Mouse (Mus musculus) cerebellum, adult 18-20 months (tissue): ENCODE data around the gene Camkmt.

Experiments
- DNase-seq, 2 experiments: peaks; one replicate each; pipeline ENCODE4 v3.0.0; 2021

Camkmt gene

DNA sequence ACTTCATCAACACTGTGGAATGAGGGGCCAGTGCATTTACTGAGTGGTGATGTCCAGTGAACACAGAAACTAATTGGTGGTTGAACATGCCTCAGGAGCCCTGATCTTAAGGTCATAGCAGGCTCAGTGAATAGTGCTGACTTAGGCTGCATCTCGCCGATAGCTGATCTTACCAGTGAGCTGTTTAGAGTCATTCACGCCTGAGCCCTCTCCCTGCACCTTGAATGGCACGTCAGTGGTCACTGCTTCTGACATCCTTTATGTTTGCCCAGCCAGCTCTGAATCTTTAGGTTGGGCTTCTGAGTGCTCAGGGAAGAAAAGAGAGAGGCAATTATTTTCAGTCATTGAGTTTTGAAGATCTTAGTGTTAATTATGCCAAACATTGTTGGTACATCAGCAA lies 81.6 kb downstream of the Camkmt start:
- DNase-seq, result no peak

- no peak for DNase-seq
These were observed 86.9 kb downstream of the Camkmt start for GRCm38 (mm10) chr17:85177231-85177630.

GRCm38 (mm10) chr17:85180471-85181060 lies 90.2 kb downstream of the Camkmt start:
- DNase-seq, result no peak

- peak; percentile 82 to 86 for DNase-seq
These were observed 99.1 kb downstream of the Camkmt start for GRCm38 (mm10) chr17:85189227-85190127.

DNA sequence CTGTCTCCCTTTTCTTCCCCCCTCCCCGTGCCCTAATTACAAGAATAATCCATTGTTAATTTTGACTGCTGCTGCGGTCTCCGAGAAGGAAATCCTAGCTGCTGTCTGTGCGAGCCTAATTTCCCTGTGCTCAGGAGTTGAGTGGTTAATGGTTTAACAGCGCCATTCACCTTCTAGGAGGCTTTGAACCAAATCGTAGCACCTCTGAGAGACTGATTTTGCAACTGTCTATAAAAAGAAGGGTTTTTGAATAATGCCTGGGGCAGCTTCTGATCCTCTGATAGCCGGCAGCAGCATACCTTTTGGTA lies 99.7 kb downstream of the Camkmt start:
- no peak for DNase-seq

DNA sequence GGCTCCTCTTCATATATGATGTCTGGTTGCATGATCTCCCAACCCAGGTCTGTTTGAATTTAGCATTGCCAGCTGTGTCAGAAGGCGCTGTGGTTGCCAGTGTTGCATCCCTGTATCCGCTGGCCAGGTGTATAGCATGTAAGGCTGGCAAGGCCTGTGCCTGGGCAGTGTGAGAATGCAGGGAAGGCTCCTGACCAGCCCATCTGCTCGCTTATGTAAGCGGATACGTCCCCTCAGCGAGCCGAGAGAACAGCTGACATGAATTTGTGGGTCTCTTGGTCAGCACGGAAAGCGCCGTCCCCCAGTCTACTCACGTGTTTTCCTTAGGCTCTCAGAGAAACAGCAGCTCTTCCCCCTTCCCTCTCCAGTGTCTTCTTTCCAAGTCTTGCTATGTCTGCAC lies 102.9 kb downstream of the Camkmt start:
- no peak for DNase-seq

DNA sequence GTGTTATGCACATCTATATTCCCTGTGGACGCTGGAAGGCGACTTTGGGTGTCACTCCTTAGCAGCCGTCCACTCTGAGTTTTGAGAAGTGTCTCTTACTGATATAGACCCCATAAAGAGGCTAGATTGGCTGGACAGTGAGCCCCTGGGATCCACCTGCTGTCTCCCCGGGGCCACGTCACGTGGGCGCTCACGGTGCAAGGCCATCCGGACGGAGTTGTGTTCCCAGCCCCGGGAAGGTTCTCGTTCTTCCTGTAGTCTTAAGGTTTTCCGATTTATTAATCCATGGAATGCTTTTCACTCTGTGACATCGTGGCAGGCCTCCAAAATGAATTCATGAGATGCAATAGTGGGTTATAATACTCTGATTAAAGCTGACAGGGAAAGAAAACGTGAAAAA lies 108.4 kb downstream of the Camkmt start:
- no peak for DNase-seq

- DNase-seq, result no peak
These were observed 109.0 kb downstream of the Camkmt start for GRCm38 (mm10) chr17:85199321-85199720.

DNA sequence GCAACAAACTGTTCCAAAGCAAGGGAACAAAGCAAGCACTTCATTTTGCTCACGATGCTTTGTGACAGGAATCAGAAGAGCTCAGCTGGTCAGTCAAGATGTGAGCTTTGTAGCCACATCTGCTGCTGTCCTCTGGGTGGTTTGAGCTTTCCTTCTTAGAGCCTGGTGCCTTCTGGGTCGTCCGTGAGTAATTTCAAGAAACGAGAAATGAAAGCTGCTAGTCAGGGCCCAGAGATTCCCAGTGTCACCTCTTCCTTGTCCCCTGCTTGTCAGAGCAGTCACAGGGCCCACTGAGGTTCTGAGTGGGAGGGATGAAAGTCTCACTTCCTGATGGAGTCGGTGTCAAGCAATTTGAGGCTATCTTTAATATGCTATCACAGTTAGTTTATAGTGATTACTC lies 127.7 kb downstream of the Camkmt start:
- no peak for DNase-seq

DNA sequence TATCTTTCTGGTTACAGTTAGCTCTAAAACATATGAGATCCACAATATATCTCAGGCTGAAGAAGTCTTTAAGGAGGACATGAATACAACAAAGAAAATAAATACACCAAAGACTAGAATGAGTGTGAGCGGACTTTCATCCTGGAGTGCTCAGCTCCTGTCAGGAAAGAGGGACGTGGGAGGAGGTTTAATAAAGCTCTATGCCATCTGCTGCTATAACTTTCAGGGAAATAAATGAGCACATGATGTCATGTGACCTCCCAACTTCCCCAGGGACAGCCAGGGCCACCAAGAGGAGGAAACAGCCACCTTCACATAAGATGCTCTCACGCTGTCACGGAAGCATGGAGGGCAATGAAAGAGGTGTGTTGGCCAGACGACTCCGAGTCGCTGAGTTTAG lies 151.8 kb downstream of the Camkmt start:
- DNase-seq, result no peak

DNA sequence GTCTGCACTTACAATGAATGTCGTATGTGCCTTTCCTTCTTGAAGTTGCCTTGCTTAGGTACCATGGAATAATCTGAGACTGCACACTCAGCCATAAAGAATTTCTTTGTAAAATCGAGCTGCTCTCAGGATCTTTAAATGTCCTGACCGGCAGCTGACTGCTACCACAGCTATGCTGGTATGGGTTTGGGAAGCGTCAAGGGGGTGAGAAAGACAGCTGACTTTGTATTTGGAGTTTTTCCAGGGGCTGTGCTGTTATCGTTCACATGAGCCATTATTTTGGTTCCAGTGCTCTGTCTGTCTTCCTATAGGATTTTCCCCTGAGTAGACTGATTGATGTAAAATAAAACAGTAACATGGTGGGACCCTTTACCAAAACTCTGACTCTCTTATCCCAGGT lies 158.6 kb downstream of the Camkmt start:
- DNase-seq, result no peak

- DNase-seq, result no peak
These were observed 159.4 kb downstream of the Camkmt start for GRCm38 (mm10) chr17:85249744-85250143.

DNA sequence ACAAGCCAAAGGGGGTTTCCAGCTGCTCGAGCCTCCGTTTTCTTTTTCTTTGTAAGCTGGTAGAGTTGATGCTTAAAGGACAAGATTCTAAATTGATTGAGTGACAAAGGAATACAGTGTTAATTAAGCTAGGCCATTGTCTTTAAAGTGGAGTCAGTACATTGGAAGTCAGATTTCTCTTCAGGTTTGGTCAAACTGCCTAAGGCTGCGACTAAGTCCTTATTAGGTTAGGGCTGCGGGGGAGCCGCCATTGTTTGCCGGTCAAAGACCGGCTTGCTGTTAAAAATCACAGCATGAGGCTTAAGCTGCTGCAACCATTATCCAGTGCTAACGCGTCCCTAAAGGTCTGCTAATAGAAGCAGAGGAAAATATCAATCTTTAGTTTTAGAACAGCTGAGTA lies 166.6 kb downstream of the Camkmt start:
- no peak for DNase-seq

- DNase-seq, result no peak
These were observed 167.0 kb downstream of the Camkmt start for GRCm38 (mm10) chr17:85257348-85257747.

GRCm38 (mm10) chr17:85258703-85259341 lies 168.5 kb downstream of the Camkmt start:
- no peak for DNase-seq

DNA sequence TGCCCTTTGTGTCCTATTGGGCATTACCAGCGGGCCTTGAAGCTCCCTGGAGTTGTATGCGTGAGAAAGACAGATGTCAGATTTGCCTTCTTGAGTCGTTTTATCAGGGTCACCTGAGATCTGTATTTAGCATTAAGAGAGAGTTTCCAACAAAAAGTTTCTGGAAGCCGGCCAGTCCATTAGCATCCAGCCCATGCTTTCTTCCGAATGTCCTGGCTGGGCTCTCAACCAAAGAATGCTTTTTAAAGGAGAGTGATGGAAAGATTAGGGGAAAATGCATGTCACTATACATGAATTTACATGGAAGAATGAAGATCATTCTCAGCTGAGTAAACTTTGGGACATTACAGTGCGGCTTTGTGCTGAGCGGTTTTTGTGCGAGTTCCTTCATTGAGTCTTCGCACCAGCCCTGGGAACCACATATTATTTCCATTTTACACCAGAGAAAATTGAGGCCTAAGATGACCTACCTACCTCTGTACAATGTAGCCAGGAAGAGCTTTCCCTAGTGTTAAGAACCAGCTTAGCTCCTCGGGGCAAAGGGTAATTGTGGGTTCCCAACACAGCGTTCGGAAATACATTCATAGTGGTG lies 176.6 kb downstream of the Camkmt start:
- DNase-seq, result no peak

- no peak for DNase-seq
These were observed 181.3 kb downstream of the Camkmt start for GRCm38 (mm10) chr17:85271466-85272175.

- no peak for DNase-seq
These were observed 189.4 kb downstream of the Camkmt start for GRCm38 (mm10) chr17:85279720-85280119.

- no peak for DNase-seq
These were observed 192.1 kb downstream of the Camkmt start for GRCm38 (mm10) chr17:85282447-85282846.

GRCm38 (mm10) chr17:85291154-85291553 lies 200.8 kb downstream of the Camkmt start:
- peak in 1 of 2 experiments; percentile 5 for DNase-seq

DNA sequence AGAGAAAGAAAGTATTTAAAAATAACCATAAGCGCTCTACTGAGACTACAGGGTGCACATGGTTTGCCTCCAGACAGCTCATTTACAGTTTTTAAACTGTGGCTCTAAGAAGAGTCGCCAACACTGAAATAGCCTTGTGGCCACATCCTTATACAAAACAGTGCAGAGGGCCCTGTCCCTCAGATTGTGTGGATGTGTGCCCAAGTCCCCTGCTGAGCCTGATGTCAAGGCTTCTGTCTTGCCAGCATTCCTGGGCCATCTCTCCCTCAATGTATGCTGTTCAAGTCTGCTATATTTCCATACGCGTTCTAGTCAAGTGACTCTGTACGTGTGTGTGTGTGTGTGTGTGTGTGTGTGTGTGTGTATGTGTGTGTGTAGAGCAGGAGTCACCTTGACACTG lies 201.2 kb downstream of the Camkmt start:
- peak; percentile 66 to 68 for DNase-seq

- DNase-seq, result no peak
These were observed 201.9 kb downstream of the Camkmt start for GRCm38 (mm10) chr17:85292276-85292675.

GRCm38 (mm10) chr17:85303686-85304085 lies 213.3 kb downstream of the Camkmt start:
- no peak for DNase-seq
